Mouse (Mus musculus) adrenal gland, postnatal 14 days (tissue): ENCODE results near the gene Ulk2. TPM values are rescaled to one million over a fixed set of nuclear protein-coding genes. Genes with fewer than 3 reads are reported as not detected.
A peak's percentile ranks its signal among the peaks of the same experiment; 100 is the strongest.
"Not testable (repeated sequence)": the region's sequence is repeated elsewhere in the genome, so short reads cannot be mapped to it uniquely, and the experiment has no call there.

Experiments used
- DNase-seq: peaks from one replicate; pipeline ENCODE4 v3.0.0; 2021; ENCODE audit warnings: mixed read lengths
- long read RNA-seq, 2 experiments: library from polyadenylated mRNA; stranded (forward); transcript quantifications; one replicate each; pipeline ENCODE4 v2.0.0; 2021
- total RNA-seq: library from RNA; stranded (reverse); gene quantifications from 2 replicates; pipeline ENCODE4 v1.2.3, GENCODE M21; 2021

Gene Ulk2
- total RNA-seq: 39.1 and 40.8 TPM in 2 replicates
- long read RNA-seq, experiment 1, full-length matches to known transcripts: 13 of 20 reads
- long read RNA-seq, experiment 1, partial matches to known transcripts: 1 of 20 reads
- long read RNA-seq, experiment 1, other reads (novel, unspliced or antisense): 6 of 20 reads
- long read RNA-seq, experiment 2, full-length matches to known transcripts: 14 of 27 reads
- long read RNA-seq, experiment 2, partial matches to known transcripts: 7 of 27 reads
- long read RNA-seq, experiment 2, other reads (novel, unspliced or antisense): 6 of 27 reads

GRCm38 (mm10) chr11:61854988-61855411 lies at the start of gene Ulk2:
Gene Ulk2, minus strand, starts transcription at chr11:61855073.
- peak; percentile 94 for DNase-seq

- DNase-seq: no peak
Observed at GRCm38 (mm10) chr11:61882183-61882582, 27.3 kb upstream of the Ulk2 start.

- DNase-seq: peak; percentile 28
Observed at GRCm38 (mm10) chr11:61879921-61880320, 25.0 kb upstream of the Ulk2 start.

GRCm38 (mm10) chr11:61871881-61872280 lies 17.0 kb upstream of the Ulk2 start:
- peak; percentile 45 for DNase-seq

GRCm38 (mm10) chr11:61866856-61867255 lies 12.0 kb upstream of the Ulk2 start:
- DNase-seq: peak; percentile 7

GRCm38 (mm10) chr11:61861781-61862547 lies 7.1 kb upstream of the Ulk2 start:
- no peak for DNase-seq

- DNase-seq: peak; percentile 14
Observed at GRCm38 (mm10) chr11:61859316-61859715, 4.4 kb upstream of the Ulk2 start.

- DNase-seq: no peak
Observed at GRCm38 (mm10) chr11:61855539-61855938, 666 bp upstream of the Ulk2 start.

- DNase-seq: peak; percentile 91
Observed at GRCm38 (mm10) chr11:61854211-61854987, 474 bp downstream of the Ulk2 start.

- no peak for DNase-seq
Observed at GRCm38 (mm10) chr11:61853659-61854058, 1.2 kb downstream of the Ulk2 start.

- DNase-seq: no peak
Observed at GRCm38 (mm10) chr11:61852916-61853315, 2.0 kb downstream of the Ulk2 start.

- DNase-seq: peak; percentile 19
Observed at GRCm38 (mm10) chr11:61851195-61851594, 3.7 kb downstream of the Ulk2 start.

GRCm38 (mm10) chr11:61840663-61841062 lies 14.2 kb downstream of the Ulk2 start:
- not testable (repeated sequence) for DNase-seq

GRCm38 (mm10) chr11:61839940-61840339 lies 14.9 kb downstream of the Ulk2 start:
- no peak for DNase-seq

- no peak for DNase-seq
Observed at GRCm38 (mm10) chr11:61839182-61839581, 15.7 kb downstream of the Ulk2 start.

GRCm38 (mm10) chr11:61809793-61810192 lies 45.1 kb downstream of the Ulk2 start:
- DNase-seq: no peak

GRCm38 (mm10) chr11:61808551-61809117 lies 46.2 kb downstream of the Ulk2 start:
- DNase-seq: no peak

- DNase-seq: no peak
Observed at GRCm38 (mm10) chr11:61793441-61793840, 61.4 kb downstream of the Ulk2 start.

GRCm38 (mm10) chr11:61788550-61788949 lies 66.3 kb downstream of the Ulk2 start:
- no peak for DNase-seq

- not testable (repeated sequence) for DNase-seq
Observed at GRCm38 (mm10) chr11:61782526-61782925, 72.3 kb downstream of the Ulk2 start.

GRCm38 (mm10) chr11:61774551-61775149 lies 80.2 kb downstream of the Ulk2 start:
- no peak for DNase-seq
